In the genomic region with DNA sequence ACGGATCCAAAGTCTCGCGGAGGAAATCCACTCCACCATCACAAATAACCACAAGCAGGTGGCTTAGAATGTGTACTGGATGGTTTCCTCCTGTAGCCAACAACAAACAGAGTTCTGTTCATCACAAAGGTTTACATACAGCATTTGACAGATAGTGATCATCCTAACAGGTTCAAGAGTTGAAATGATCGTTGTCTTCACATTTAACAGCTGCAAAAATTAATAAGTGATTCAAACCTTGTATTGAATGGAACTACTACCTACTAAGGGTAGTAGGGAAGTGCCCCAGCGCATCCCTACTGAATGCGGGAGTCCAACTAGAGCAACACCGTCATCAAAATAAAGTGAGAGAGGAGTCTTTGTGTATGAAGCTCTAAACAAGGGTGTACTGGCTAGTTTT, we compare ENCODE assay signal across 8 mouse cellular contexts. TPM values are rescaled to one million over a fixed set of nuclear protein-coding genes. Genes with fewer than 3 reads are reported as not detected.
DNase-seq lines count a peak whose midpoint lies in the region; ATAC-seq and TF ChIP-seq lines count a peak whose summit lies in the region.

Sub1 (minus strand) TSS at position 101 of the 400 bp plus-strand sequence.

- no peaks in the 10 kb centered on the region for H3K9me3 ChIP-seq in kidney, embryonic 16.5 days (ENCODE audit: low read length)
- H3K9me3 ChIP-seq in intestine, postnatal 0 days (ENCODE audit: control insufficient read depth), result no peaks in the 10 kb centered on the region
- H3K9me3 ChIP-seq in midbrain, embryonic 12.5 days, result no peaks in the 10 kb centered on the region

- peaks cover 6% of the 10 kb centered on the region; the same call in 1 of the 2 replicates for H3K36me3 ChIP-seq in kidney, embryonic 16.5 days (ENCODE audit: insufficient read depth, low read length)
- peaks cover 6% of the 10 kb centered on the region; the same call in 1 of the 2 replicates for H3K36me3 ChIP-seq in intestine, postnatal 0 days (ENCODE audit: control insufficient read depth, insufficient read depth)
- peaks cover 14% of the 10 kb centered on the region for H3K36me3 ChIP-seq in midbrain, embryonic 12.5 days

- peak within 1 kb of the TSS; percentile 99 for H3K9ac ChIP-seq in kidney, embryonic 16.5 days (replicated peaks; ENCODE audit: low read length)
- peak within 1 kb of the TSS; percentile 100 for H3K9ac ChIP-seq in intestine, postnatal 0 days (ENCODE audit: low read depth, low read length)
- peak within 1 kb of the TSS; percentile 95 for H3K9ac ChIP-seq in midbrain, embryonic 12.5 days (replicated peaks)

- peaks cover 25% of the 10 kb centered on the region for H3K4me1 ChIP-seq in kidney, embryonic 16.5 days (ENCODE audit: insufficient read depth, low read length)
- no peaks in the 10 kb centered on the region for H3K4me1 ChIP-seq in intestine, postnatal 0 days (replicated peaks; ENCODE audit: control insufficient read depth, insufficient read depth, low read length)
- peaks cover 19% of the 10 kb centered on the region for H3K4me1 ChIP-seq in midbrain, embryonic 12.5 days

- intact Hi-C loops in gastrocnemius, postnatal 36 days (cut with DNase I), result loop anchor here (5.0 kb wide), 1 partner anchor 35 kb away; no protein-coding TSS in a partner anchor

- WGBS in kidney, embryonic 16.5 days, result 92% methylated on average over 7 of the region's 7 CpGs
- WGBS in intestine, postnatal 0 days, result 91% methylated on average over 7 of the region's 7 CpGs
- WGBS in midbrain, embryonic 12.5 days, result 92% methylated on average over 7 of the region's 7 CpGs

- peak within 1 kb of the TSS; percentile 99 for H3K4me3 ChIP-seq in kidney, embryonic 16.5 days (ENCODE audit: low read length)
- peak within 1 kb of the TSS; percentile 100 for H3K4me3 ChIP-seq in intestine, postnatal 0 days (ENCODE audit: low read depth, low read length)
- peak within 1 kb of the TSS; percentile 80 for H3K4me3 ChIP-seq in midbrain, embryonic 12.5 days

- peak within 1 kb of the TSS; percentile 92 for H3K4me2 ChIP-seq in kidney, embryonic 16.5 days (replicated peaks; ENCODE audit: low read depth, low read length)
- H3K4me2 ChIP-seq in intestine, postnatal 0 days (replicated peaks; ENCODE audit: low read depth), result peak within 1 kb of the TSS; percentile 92
- H3K4me2 ChIP-seq in midbrain, embryonic 12.5 days (replicated peaks), result peak within 1 kb of the TSS; percentile 65

- no peaks in the 10 kb centered on the region for H3K27me3 ChIP-seq in kidney, embryonic 16.5 days (ENCODE audit: insufficient read depth, low read length)
- H3K27me3 ChIP-seq in intestine, postnatal 0 days (replicated peaks; ENCODE audit: control insufficient read depth, insufficient read depth, low read length), result no peaks in the 10 kb centered on the region
- no peaks in the 10 kb centered on the region for H3K27me3 ChIP-seq in midbrain, embryonic 12.5 days

- no peak for DNase-seq in kidney, postnatal 25 days
- no peak for DNase-seq in adrenal gland, postnatal 4 days (ENCODE audit: low spot score in 2 of 2)
- no peak for DNase-seq in gastrocnemius, postnatal 36 days
- DNase-seq in right cerebral cortex, postnatal 36 days (ENCODE audit: low spot score in 2 of 2), result no peak
- DNase-seq in right cerebral cortex, postnatal 10 days (ENCODE audit: low spot score in 2 of 2), result no peak

- ATAC-seq in kidney, embryonic 16.5 days (ENCODE audit: low FRiP score, low TSS enrichment), result no peak
- ATAC-seq in intestine, postnatal 0 days, result no peak
- no peak for ATAC-seq in midbrain, embryonic 12.5 days (ENCODE audit: low FRiP score, low read depth)

- TF ChIP-seq CTCF in intestine, postnatal 0 days (IDR thresholded peaks at IDR 0.05; ENCODE audit: low read depth), result no peak

- H3K27ac ChIP-seq in kidney, embryonic 16.5 days (ENCODE audit: low read length), result peak within 1 kb of the TSS; percentile 91
- H3K27ac ChIP-seq in intestine, postnatal 0 days (ENCODE audit: low read depth, low read length), result peak within 1 kb of the TSS; percentile 91
- peak within 1 kb of the TSS; percentile 89 for H3K27ac ChIP-seq in midbrain, embryonic 12.5 days (replicated peaks)

RNA-seq across cellular contexts. Expression of gene Sub1, which starts in this region (rescaled TPM):
- polyA plus RNA-seq in kidney, embryonic 16.5 days (2015; fragmentation: Nextera tagmentation; extraction: Ambion mirVana), result 625 and 637 TPM in 2 replicates
- 100 to 1,000 TPM; 264 to 270 TPM for total RNA-seq in adrenal gland, postnatal 4 days (2021)
- total RNA-seq in gastrocnemius, postnatal 36 days (2021), result 10 to 100 TPM; 74.9 to 81.2 TPM
- polyA plus RNA-seq in intestine, postnatal 0 days (2015; fragmentation: Nextera tagmentation; extraction: Ambion mirVana), result 460 and 474 TPM in 2 replicates
- polyA plus RNA-seq in midbrain, embryonic 12.5 days (2016; fragmentation: Nextera tagmentation; extraction: Ambion mirVana), result 641 and 665 TPM in 2 replicates
